Mouse (Mus musculus): Measurements from ENCODE around the gene 4931422A03Rik. TPM values are rescaled to one million over a fixed set of nuclear protein-coding genes. Genes with fewer than 3 reads are reported as not detected.
"Not testable (repeated sequence)": the region's sequence is repeated elsewhere in the genome, so short reads cannot be mapped to it uniquely, and the experiment has no call there.

Gene 4931422A03Rik
- polyA plus RNA-seq, 1 experiment from 2014 or later, result 2.6 TPM

GRCm38 (mm10) chr2:103987595-103987994, 40.6 kb downstream of the 4931422A03Rik start:
- WGBS, result 74% methylated on average over 6 of the region's 8 CpGs
- not testable (repeated sequence) for H3K4me2 ChIP-seq (ENCODE audit: low read length); H3K36me3 ChIP-seq (ENCODE audit: control insufficient read depth, insufficient read depth, low read length); H3K4me1 ChIP-seq (ENCODE audit: control insufficient read depth, insufficient read depth, low read length); ATAC-seq (ENCODE audit: low FRiP score, low TSS enrichment); H3K27ac ChIP-seq (replicated peaks; ENCODE audit: low read depth, low read length); DNase-seq; H3K4me3 ChIP-seq (replicated peaks; ENCODE audit: low read depth, low read length); H3K9ac ChIP-seq (replicated peaks; ENCODE audit: low read length); H3K9me3 ChIP-seq (ENCODE audit: control insufficient read depth, low read length); H3K27me3 ChIP-seq (ENCODE audit: control insufficient read depth, insufficient read depth, low read length)

- DNase-seq (no peak), ATAC-seq (ENCODE audit: low FRiP score, low TSS enrichment) (no peak)
- Histone ChIP-seq H3K9ac (replicated peaks; ENCODE audit: low read length) (no peak overlapping the region), H3K36me3 (ENCODE audit: control insufficient read depth, insufficient read depth, low read length) (no peaks in the 10 kb centered on the region), H3K4me1 (ENCODE audit: control insufficient read depth, insufficient read depth, low read length) (peaks cover under 1% of the 10 kb centered on the region), H3K4me2 (ENCODE audit: low read length) (no peak overlapping the region), H3K9me3 (ENCODE audit: control insufficient read depth, low read length) (no peaks in the 10 kb centered on the region), H3K27me3 (ENCODE audit: control insufficient read depth, insufficient read depth, low read length) (no peaks in the 10 kb centered on the region), H3K4me3 (replicated peaks; ENCODE audit: low read depth, low read length) (no peak overlapping the region), H3K27ac (replicated peaks; ENCODE audit: low read depth, low read length) (no peak overlapping the region)
- WGBS, result 84% methylated on average over 10 of the region's 10 CpGs
Measured at GRCm38 (mm10) chr2:103983146-103983545, 45.0 kb downstream of the 4931422A03Rik start.

- H3K4me2 ChIP-seq (ENCODE audit: low read length), result no peak overlapping the region
- H3K27me3 ChIP-seq (ENCODE audit: control insufficient read depth, insufficient read depth, low read length), result no peaks in the 10 kb centered on the region
- H3K9ac ChIP-seq (replicated peaks; ENCODE audit: low read length), result no peak overlapping the region
- H3K4me1 ChIP-seq (ENCODE audit: control insufficient read depth, insufficient read depth, low read length), result peaks cover 9% of the 10 kb centered on the region
- WGBS, result 7% methylated on average over 5 of the region's 5 CpGs
- H3K36me3 ChIP-seq (ENCODE audit: control insufficient read depth, insufficient read depth, low read length), result no peaks in the 10 kb centered on the region
- H3K27ac ChIP-seq (replicated peaks; ENCODE audit: low read depth, low read length), result no peak overlapping the region
- H3K9me3 ChIP-seq (ENCODE audit: control insufficient read depth, low read length), result no peaks in the 10 kb centered on the region
- no peak overlapping the region for H3K4me3 ChIP-seq (replicated peaks; ENCODE audit: low read depth, low read length)
- peak; percentile 80 for ATAC-seq (ENCODE audit: low FRiP score, low TSS enrichment)
- peak; percentile 93 for DNase-seq
Measured at GRCm38 (mm10) chr2:103982250-103982649, 45.9 kb downstream of the 4931422A03Rik start.

GRCm38 (mm10) chr2:103977716-103978115, 50.4 kb downstream of the 4931422A03Rik start:
- ATAC-seq (ENCODE audit: low FRiP score, low TSS enrichment) (no peak), DNase-seq (peak; percentile 64)
- H3K4me3 ChIP-seq (replicated peaks; ENCODE audit: low read depth, low read length), result no peak overlapping the region
- no peaks in the 10 kb centered on the region for H3K9me3 ChIP-seq (ENCODE audit: control insufficient read depth, low read length)
- WGBS, result 9% methylated on average over 9 of the region's 9 CpGs
- H3K36me3 ChIP-seq (ENCODE audit: control insufficient read depth, insufficient read depth, low read length), result no peaks in the 10 kb centered on the region
- peak overlapping the region; percentile 17; the same call in 1 of the 2 replicates for H3K4me2 ChIP-seq (ENCODE audit: low read length)
- H3K4me1 ChIP-seq (ENCODE audit: control insufficient read depth, insufficient read depth, low read length), result peaks cover 15% of the 10 kb centered on the region
- H3K27me3 ChIP-seq (ENCODE audit: control insufficient read depth, insufficient read depth, low read length), result no peaks in the 10 kb centered on the region
- no peak overlapping the region for H3K9ac ChIP-seq (replicated peaks; ENCODE audit: low read length)
- H3K27ac ChIP-seq (replicated peaks; ENCODE audit: low read depth, low read length), result peak overlapping the region; percentile 10; the same call in 1 of the 2 replicates

- WGBS, result 38% methylated on average over 8 of the region's 8 CpGs
Measured at GRCm38 (mm10) chr2:103977216-103977615, 50.9 kb downstream of the 4931422A03Rik start.

GRCm38 (mm10) chr2:103975904-103976303, 52.3 kb downstream of the 4931422A03Rik start:
- no peak overlapping the region for H3K4me2 ChIP-seq (ENCODE audit: low read length)
- H3K27me3 ChIP-seq (ENCODE audit: control insufficient read depth, insufficient read depth, low read length), result peaks cover 6% of the 10 kb centered on the region
- no peak overlapping the region for H3K4me3 ChIP-seq (replicated peaks; ENCODE audit: low read depth, low read length)
- H3K27ac ChIP-seq (replicated peaks; ENCODE audit: low read depth, low read length), result no peak overlapping the region
- 85% methylated on average over 7 of the region's 7 CpGs for WGBS
- H3K9me3 ChIP-seq (ENCODE audit: control insufficient read depth, low read length), result no peaks in the 10 kb centered on the region
- H3K9ac ChIP-seq (replicated peaks; ENCODE audit: low read length), result no peak overlapping the region
- no peak for ATAC-seq (ENCODE audit: low FRiP score, low TSS enrichment)
- DNase-seq, result no peak
- H3K4me1 ChIP-seq (ENCODE audit: control insufficient read depth, insufficient read depth, low read length), result peaks cover 21% of the 10 kb centered on the region
- no peaks in the 10 kb centered on the region for H3K36me3 ChIP-seq (ENCODE audit: control insufficient read depth, insufficient read depth, low read length)

More at GRCm38 (mm10) chr2:103977216-103977615, 50.9 kb downstream of the 4931422A03Rik start:
- Histone ChIP-seq H3K4me1 (ENCODE audit: control insufficient read depth, insufficient read depth, low read length) (peaks cover 15% of the 10 kb centered on the region), H3K36me3 (ENCODE audit: control insufficient read depth, insufficient read depth, low read length) (no peaks in the 10 kb centered on the region), H3K27ac (replicated peaks; ENCODE audit: low read depth, low read length) (peak overlapping the region; percentile 10), H3K4me3 (replicated peaks; ENCODE audit: low read depth, low read length) (no peak overlapping the region), H3K27me3 (ENCODE audit: control insufficient read depth, insufficient read depth, low read length) (peaks cover 3% of the 10 kb centered on the region; the same call in 1 of the 2 replicates), H3K4me2 (ENCODE audit: low read length) (no peak overlapping the region), H3K9ac (replicated peaks; ENCODE audit: low read length) (no peak overlapping the region), H3K9me3 (ENCODE audit: control insufficient read depth, low read length) (no peaks in the 10 kb centered on the region)
- ATAC-seq (ENCODE audit: low FRiP score, low TSS enrichment) (no peak; the same call in 1 of the 2 replicates), DNase-seq (peak; percentile 51)

DNA sequence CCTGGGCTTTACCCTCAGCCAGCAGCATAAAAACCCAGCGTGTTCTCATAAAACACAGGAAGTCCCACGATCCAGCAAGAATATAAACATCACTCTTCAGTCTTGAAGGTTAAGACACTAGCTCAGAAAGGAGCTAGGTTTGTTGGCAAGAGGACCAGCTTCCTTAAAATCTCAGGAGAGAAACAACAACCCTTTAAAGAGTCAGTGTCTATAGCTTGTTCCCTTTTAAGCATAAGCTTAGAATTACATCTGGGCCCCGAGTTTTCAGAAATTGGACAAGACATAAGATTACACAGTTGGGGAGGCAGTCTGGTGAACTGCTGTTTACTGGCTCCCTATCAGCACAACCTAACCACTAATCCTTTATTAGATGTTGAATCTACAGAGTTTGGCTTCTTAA, 56.3 kb downstream of the 4931422A03Rik start:
- 17% methylated on average over 3 of the region's 3 CpGs for WGBS
- DNase-seq (no peak), ATAC-seq (ENCODE audit: low FRiP score, low TSS enrichment) (no peak)
- Histone ChIP-seq H3K9ac (replicated peaks; ENCODE audit: low read length) (no peak overlapping the region), H3K4me2 (ENCODE audit: low read length) (peak overlapping the region; percentile 91), H3K36me3 (ENCODE audit: control insufficient read depth, insufficient read depth, low read length) (no peaks in the 10 kb centered on the region), H3K27me3 (ENCODE audit: control insufficient read depth, insufficient read depth, low read length) (peaks cover 12% of the 10 kb centered on the region), H3K9me3 (ENCODE audit: control insufficient read depth, low read length) (no peaks in the 10 kb centered on the region), H3K4me1 (ENCODE audit: control insufficient read depth, insufficient read depth, low read length) (peaks cover 17% of the 10 kb centered on the region), H3K27ac (replicated peaks; ENCODE audit: low read depth, low read length) (no peak overlapping the region), H3K4me3 (replicated peaks; ENCODE audit: low read depth, low read length) (no peak overlapping the region)

DNA sequence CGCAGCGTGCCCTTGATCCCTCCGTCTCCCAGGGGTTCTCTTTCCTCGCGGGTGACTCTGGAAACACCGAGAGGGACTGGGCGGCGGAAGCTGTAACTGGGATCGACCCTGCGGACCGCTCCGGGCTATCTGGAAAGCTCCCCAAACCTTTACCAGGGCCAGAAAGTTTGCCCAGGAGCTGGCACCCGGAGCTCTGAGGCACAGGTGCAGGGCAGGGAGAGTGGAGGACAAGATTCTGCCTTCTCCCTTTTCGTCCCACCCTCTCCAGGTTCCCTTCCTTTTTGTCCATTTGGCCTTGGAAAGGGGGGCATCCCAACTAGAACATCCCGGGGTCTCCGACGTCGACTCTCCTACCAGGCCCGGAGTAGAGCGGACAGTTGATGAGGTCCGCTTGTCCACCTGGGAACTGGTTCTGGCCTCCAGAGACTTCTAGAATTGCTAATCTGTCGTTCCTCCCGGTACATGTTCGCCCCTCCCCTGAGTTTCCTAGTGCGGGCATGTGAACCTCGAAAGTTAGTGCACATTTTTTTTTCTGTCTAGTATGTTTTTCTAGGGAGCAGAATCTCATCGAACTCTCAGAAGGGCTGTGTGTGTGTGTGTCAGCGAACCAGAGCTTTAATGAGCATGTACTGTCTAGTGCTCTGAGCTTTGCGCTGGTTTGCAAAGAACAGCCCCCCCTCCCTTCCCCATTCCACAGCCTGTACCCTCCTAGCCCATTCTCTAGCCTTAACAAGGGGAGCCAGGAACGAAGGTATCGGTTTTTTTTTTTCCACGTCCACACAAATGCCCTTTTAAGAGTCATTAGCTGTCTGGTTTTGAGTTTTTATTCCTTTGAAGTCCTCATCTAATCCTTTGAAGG, 57.1 kb downstream of the 4931422A03Rik start:
- H3K4me2 ChIP-seq (ENCODE audit: low read length), result peak overlapping the region; percentile 91
- peaks cover 12% of the 10 kb centered on the region for H3K27me3 ChIP-seq (ENCODE audit: control insufficient read depth, insufficient read depth, low read length)
- no peaks in the 10 kb centered on the region for H3K36me3 ChIP-seq (ENCODE audit: control insufficient read depth, insufficient read depth, low read length)
- under 1% methylated on average over 32 of the region's 32 CpGs for WGBS
- no peak for ATAC-seq (ENCODE audit: low FRiP score, low TSS enrichment)
- peak overlapping the region; percentile 86 for H3K27ac ChIP-seq (replicated peaks; ENCODE audit: low read depth, low read length)
- H3K4me3 ChIP-seq (replicated peaks; ENCODE audit: low read depth, low read length), result peak overlapping the region; percentile 75
- peaks cover 16% of the 10 kb centered on the region for H3K4me1 ChIP-seq (ENCODE audit: control insufficient read depth, insufficient read depth, low read length)
- DNase-seq, result peak; percentile 34
- H3K9me3 ChIP-seq (ENCODE audit: control insufficient read depth, low read length), result no peaks in the 10 kb centered on the region
- peak overlapping the region; percentile 82 for H3K9ac ChIP-seq (replicated peaks; ENCODE audit: low read length)
